Mouse (Mus musculus): ENCODE data around the gene Clasrp. TPM values are rescaled to one million over a fixed set of nuclear protein-coding genes. Genes with fewer than 3 reads are reported as not detected.
A peak's percentile ranks its signal among the peaks of the same experiment; 100 is the strongest.

Gene Clasrp
- polyA plus RNA-seq, 1 experiment from 2014 or later: 15.7 TPM

- DNase-seq: peak; percentile 81
- Histone ChIP-seq H3K4me1 (replicated peaks) (peaks cover 77% of the 10 kb centered on the region), H3K36me3 (peaks cover 50% of the 10 kb centered on the region), H3K27ac (peak overlapping the region; percentile 98), H3K9ac (peak overlapping the region; percentile 99), H3K27me3 (no peaks in the 10 kb centered on the region), H3K4me2 (peak overlapping the region; percentile 81), H3K4me3 (replicated peaks) (peak overlapping the region; percentile 100), H3K9me3 (replicated peaks) (0 out of 2 replicates have a peak, but pooled peaks cover 5% of the 10 kb centered on the region)
- ATAC-seq (ENCODE audit: low read depth): peak; percentile 74
- WGBS (ENCODE audit: insufficient replicate concordance): under 1% methylated on average over 102 of the region's 102 CpGs
Measured at GRCm38 (mm10) chr7:19561765-19562642, 42.3 kb downstream of the Clasrp start.

- peak overlapping the region; percentile 98 for H3K27ac ChIP-seq
- ATAC-seq (ENCODE audit: low read depth) (no peak), DNase-seq (no peak)
- peak overlapping the region; percentile 81 for H3K4me2 ChIP-seq
- H3K9ac ChIP-seq: peak overlapping the region; percentile 99
- H3K36me3 ChIP-seq: peaks cover 51% of the 10 kb centered on the region
- H3K9me3 ChIP-seq (replicated peaks): 0 out of 2 replicates have a peak, but pooled peaks cover 5% of the 10 kb centered on the region
- H3K27me3 ChIP-seq: no peaks in the 10 kb centered on the region
- peak overlapping the region; percentile 100 for H3K4me3 ChIP-seq (replicated peaks)
- peaks cover 83% of the 10 kb centered on the region for H3K4me1 ChIP-seq (replicated peaks)
- under 1% methylated on average over 11 of the region's 11 CpGs for WGBS (ENCODE audit: insufficient replicate concordance)
Measured at GRCm38 (mm10) chr7:19561431-19561764, 42.9 kb downstream of the Clasrp start.

DNA sequence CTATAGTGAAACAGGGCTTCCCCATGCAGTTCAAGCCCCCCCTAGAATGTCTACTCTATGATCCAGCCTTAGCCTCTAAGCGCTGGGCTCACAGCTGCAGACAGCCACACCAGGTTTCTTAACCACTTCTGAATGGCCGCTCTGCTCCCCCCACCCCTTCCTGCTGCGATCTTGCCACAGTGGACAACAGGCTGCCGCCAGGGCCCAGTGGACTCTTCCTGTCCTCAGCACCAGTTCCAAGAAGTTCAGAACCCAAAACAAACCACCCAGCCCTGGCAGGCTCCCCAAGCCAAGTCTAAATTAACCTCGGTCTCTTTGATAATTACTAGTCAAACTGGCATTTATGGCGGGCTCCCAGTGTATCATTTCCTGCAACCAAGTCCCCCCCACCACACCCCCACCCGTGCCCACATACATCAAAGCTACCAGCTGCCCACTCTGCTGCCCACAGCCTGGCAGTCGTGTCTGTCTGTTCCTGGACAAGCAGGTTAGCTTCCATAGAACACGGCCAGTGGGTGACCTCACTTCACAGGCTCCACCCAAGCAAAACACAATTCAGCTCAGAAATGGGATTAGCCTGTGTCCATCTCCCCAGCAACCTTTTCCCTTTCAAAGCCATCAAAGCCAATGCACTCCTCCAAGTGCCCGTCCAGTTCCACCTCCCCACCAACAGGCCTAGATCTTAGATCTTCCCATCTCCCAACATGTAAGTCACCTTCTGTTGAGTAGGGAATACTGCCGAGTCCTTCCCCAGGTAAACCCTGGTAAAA is 43.6 kb downstream of the Clasrp start:
- DNase-seq (no peak), ATAC-seq (ENCODE audit: low read depth) (no peak)
- WGBS (ENCODE audit: insufficient replicate concordance): 6% methylated on average over 11 of the region's 11 CpGs
- Histone ChIP-seq H3K36me3 (peaks cover 54% of the 10 kb centered on the region), H3K4me2 (peak overlapping the region; percentile 81), H3K4me1 (replicated peaks) (peaks cover 80% of the 10 kb centered on the region), H3K27me3 (no peaks in the 10 kb centered on the region), H3K9me3 (replicated peaks) (0 out of 2 replicates have a peak, but pooled peaks cover 5% of the 10 kb centered on the region), H3K4me3 (replicated peaks) (peak overlapping the region; percentile 100), H3K27ac (peak overlapping the region; percentile 98), H3K9ac (peak overlapping the region; percentile 99)

DNA sequence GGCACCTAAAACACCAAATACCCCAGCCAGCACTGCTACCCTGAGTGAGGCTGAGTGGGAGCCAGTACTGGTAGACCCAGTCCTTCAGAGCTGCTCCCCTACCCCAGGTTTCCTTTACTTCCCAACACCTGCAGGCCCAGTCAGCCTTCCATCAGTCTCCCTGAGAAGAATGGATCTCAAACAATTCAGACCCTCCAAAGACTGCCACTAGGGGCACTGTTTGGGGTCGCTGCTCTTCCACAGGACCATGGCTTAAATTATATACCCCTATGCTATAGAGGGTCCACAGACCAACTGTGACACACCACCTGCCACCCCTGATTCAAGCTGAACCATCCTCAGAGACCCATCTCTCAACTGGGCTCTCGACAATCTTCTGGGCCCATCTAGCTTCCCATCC is 45.3 kb downstream of the Clasrp start:
- Histone ChIP-seq H3K4me1 (replicated peaks) (peaks cover 73% of the 10 kb centered on the region), H3K9me3 (replicated peaks) (no peaks in the 10 kb centered on the region), H3K9ac (peak overlapping the region; percentile 99), H3K4me2 (peak overlapping the region; percentile 81), H3K36me3 (peaks cover 54% of the 10 kb centered on the region), H3K4me3 (replicated peaks) (peak overlapping the region; percentile 100), H3K27me3 (no peaks in the 10 kb centered on the region), H3K27ac (peak overlapping the region; percentile 79)
- 54% methylated on average over 2 of the region's 2 CpGs for WGBS (ENCODE audit: insufficient replicate concordance)
- DNase-seq: no peak
- ATAC-seq (ENCODE audit: low read depth): no peak

DNA sequence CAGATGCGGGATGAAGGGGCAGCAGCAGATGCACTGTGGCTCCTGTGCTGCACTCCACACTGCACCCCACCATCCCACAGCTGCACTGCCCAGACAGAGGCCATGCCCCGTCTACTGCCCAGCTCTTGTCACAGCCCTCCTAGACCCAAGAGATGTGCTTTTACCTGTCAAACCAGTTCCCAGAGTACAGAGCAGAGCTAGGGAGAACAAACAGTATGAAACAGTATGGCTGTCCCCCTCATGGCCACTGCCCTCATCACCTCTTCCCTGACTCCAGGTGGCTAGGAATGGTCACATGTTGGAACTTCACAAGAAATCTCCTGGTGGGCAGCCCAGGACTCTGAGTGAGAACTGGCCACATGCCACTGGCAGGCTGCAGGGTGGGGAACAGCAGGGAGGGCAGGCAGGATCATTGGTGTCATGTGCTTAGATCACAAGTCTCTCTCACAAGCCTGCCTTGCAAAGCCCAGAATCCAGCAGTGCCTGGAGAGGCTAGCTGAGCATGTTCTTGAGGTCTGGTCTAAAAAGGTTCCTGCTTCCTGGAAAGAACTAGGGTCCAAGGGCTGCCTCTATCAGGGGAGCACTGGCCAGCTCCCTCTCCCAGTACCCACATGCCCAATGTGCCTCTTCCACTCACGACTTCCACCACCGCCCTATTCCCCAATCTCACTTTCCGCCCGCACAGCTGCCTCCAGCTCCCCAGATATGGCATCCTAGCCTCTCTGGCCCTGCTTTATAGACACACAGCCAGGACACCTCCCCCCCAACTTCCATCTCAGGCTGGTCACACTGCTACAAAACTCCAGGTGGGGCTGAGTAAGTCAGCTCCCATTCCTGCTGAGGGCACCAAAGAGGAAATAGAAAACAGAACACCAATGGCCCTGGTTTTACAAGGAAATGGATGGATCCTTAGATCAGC is 46.0 kb downstream of the Clasrp start:
- no peaks in the 10 kb centered on the region for H3K9me3 ChIP-seq (replicated peaks)
- WGBS (ENCODE audit: insufficient replicate concordance): 65% methylated on average over 6 of the region's 6 CpGs
- peak overlapping the region; percentile 99 for H3K9ac ChIP-seq
- peak; percentile 43 for ATAC-seq (ENCODE audit: low read depth)
- peak overlapping the region; percentile 100 for H3K4me3 ChIP-seq (replicated peaks)
- peaks cover 61% of the 10 kb centered on the region for H3K36me3 ChIP-seq
- H3K4me2 ChIP-seq: peak overlapping the region; percentile 81
- H3K27me3 ChIP-seq: no peaks in the 10 kb centered on the region
- DNase-seq: no peak
- peak overlapping the region; percentile 79 for H3K27ac ChIP-seq
- peaks cover 69% of the 10 kb centered on the region for H3K4me1 ChIP-seq (replicated peaks)

- DNase-seq: no peak
- ATAC-seq (ENCODE audit: low read depth): no peak
Measured at GRCm38 (mm10) chr7:19557086-19557485, 47.2 kb downstream of the Clasrp start.

GRCm38 (mm10) chr7:19554168-19554567 is 50.1 kb downstream of the Clasrp start:
- Histone ChIP-seq H3K27ac (no peak overlapping the region), H3K4me1 (replicated peaks) (peaks cover 70% of the 10 kb centered on the region), H3K9me3 (replicated peaks) (no peaks in the 10 kb centered on the region), H3K4me3 (replicated peaks) (no peak overlapping the region), H3K36me3 (peaks cover 76% of the 10 kb centered on the region), H3K9ac (no peak overlapping the region), H3K4me2 (no peak overlapping the region), H3K27me3 (no peaks in the 10 kb centered on the region)
- DNase-seq: no peak
- ATAC-seq (ENCODE audit: low read depth): no peak
- WGBS (ENCODE audit: insufficient replicate concordance): 96% methylated on average over 1 of the region's 1 CpGs

More at GRCm38 (mm10) chr7:19557086-19557485, 47.2 kb downstream of the Clasrp start:
- no peak overlapping the region for H3K27ac ChIP-seq
- H3K4me1 ChIP-seq (replicated peaks): peaks cover 73% of the 10 kb centered on the region
- WGBS (ENCODE audit: insufficient replicate concordance): 94% methylated on average over 2 of the region's 2 CpGs
- H3K9ac ChIP-seq: peak overlapping the region; percentile 17; the same call in 1 of the 2 replicates
- no peak overlapping the region for H3K4me3 ChIP-seq (replicated peaks)
- no peaks in the 10 kb centered on the region for H3K9me3 ChIP-seq (replicated peaks)
- no peak overlapping the region for H3K4me2 ChIP-seq
- no peaks in the 10 kb centered on the region for H3K27me3 ChIP-seq
- H3K36me3 ChIP-seq: peaks cover 73% of the 10 kb centered on the region

DNA sequence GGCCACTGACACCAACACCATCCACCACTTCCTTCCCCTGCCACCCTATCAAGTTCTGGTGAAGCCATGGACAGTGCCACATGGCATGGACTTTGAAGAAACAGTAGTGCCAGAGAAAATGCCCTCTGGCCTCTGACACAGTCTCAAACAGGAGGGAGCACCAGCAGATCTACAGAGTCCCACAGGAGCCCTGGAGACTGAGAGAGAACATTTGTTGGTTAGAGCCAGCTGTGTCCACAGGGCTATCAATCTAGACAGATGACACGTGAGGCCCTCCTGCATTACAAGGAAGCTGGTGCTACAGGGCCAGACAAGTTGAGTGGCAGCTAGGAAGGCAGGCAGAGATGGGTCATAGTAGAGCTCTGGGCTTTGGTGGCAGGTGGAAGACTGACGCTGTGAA is 51.8 kb downstream of the Clasrp start:
- no peak overlapping the region for H3K4me3 ChIP-seq (replicated peaks)
- ATAC-seq (ENCODE audit: low read depth): no peak
- 40% methylated on average over 2 of the region's 2 CpGs for WGBS (ENCODE audit: insufficient replicate concordance)
- no peak overlapping the region; the same call in 1 of the 2 replicates for H3K27ac ChIP-seq
- peaks cover 68% of the 10 kb centered on the region for H3K36me3 ChIP-seq
- peaks cover 69% of the 10 kb centered on the region for H3K4me1 ChIP-seq (replicated peaks)
- H3K9ac ChIP-seq: peak overlapping the region; percentile 5; the same call in 1 of the 2 replicates
- no peak overlapping the region for H3K4me2 ChIP-seq
- no peak for DNase-seq
- H3K9me3 ChIP-seq (replicated peaks): no peaks in the 10 kb centered on the region
- no peaks in the 10 kb centered on the region for H3K27me3 ChIP-seq

GRCm38 (mm10) chr7:19551634-19552033 is 52.7 kb downstream of the Clasrp start:
- WGBS (ENCODE audit: insufficient replicate concordance): 85% methylated on average over 5 of the region's 5 CpGs
- no peak for DNase-seq
- peaks cover 60% of the 10 kb centered on the region for H3K36me3 ChIP-seq
- ATAC-seq (ENCODE audit: low read depth): no peak
- no peak overlapping the region for H3K27ac ChIP-seq
- no peak overlapping the region for H3K4me3 ChIP-seq (replicated peaks)
- peaks cover 69% of the 10 kb centered on the region for H3K4me1 ChIP-seq (replicated peaks)
- H3K4me2 ChIP-seq: no peak overlapping the region
- no peaks in the 10 kb centered on the region for H3K27me3 ChIP-seq
- no peaks in the 10 kb centered on the region for H3K9me3 ChIP-seq (replicated peaks)
- H3K9ac ChIP-seq: no peak overlapping the region

GRCm38 (mm10) chr7:19549394-19549793 is 54.9 kb downstream of the Clasrp start:
- 87% methylated on average over 10 of the region's 10 CpGs for WGBS (ENCODE audit: insufficient replicate concordance)
- H3K4me3 ChIP-seq (replicated peaks): no peak overlapping the region
- H3K4me1 ChIP-seq (replicated peaks): peaks cover 77% of the 10 kb centered on the region
- H3K9ac ChIP-seq: no peak overlapping the region
- H3K9me3 ChIP-seq (replicated peaks): no peaks in the 10 kb centered on the region
- H3K27me3 ChIP-seq: no peaks in the 10 kb centered on the region
- DNase-seq (no peak), ATAC-seq (ENCODE audit: low read depth) (no peak)
- peaks cover 38% of the 10 kb centered on the region for H3K36me3 ChIP-seq
- no peak overlapping the region for H3K4me2 ChIP-seq
- no peak overlapping the region for H3K27ac ChIP-seq
